Mouse (Mus musculus): ENCODE measurements at regions not wholly inside any gene's neighbourhood (a gene's known extent, or its start where the extent isn't known, plus 50 kb on each side); places are given as distances from the start of the nearest gene placed in this dataset.

DNA sequence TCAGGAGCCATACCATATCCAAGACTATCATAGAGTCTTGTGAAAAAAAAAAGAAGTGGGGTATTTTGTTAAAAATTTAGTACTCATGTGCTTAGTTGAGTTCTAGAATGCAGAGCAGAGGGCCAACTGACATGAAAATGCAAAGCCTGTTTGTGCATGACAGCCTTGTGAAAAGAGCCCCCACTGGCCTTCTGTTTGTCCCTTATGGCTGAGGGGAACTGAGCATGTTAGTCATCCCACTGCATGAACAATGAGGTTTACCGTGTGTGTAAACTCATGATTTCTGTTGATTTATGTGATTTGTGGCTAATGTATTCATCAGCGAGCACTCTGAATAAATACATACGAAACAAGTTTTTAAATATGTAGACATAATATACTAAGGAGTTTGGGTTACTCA lies 266.1 kb upstream of the Nox3 start:
- DNase-seq (ENCODE audit: low spot score in 2 of 2), result no peak

DNA sequence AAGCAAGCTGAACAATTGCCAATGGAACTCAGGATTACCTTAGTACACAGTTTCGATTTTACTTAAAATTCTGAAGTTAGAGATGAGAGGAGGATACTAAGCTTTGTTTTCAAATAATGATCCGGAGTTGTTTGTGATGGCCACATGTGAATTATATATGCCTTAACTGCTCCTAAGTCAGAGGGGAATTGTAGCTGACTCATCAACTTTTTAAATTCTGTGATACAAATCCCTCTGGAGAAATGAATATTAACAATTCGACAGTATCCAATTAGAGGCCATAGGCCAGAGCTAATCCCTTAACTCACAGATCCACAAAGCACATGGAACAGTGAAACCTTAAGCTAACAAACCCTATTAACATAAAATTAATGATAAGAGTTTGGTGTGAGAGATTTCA lies 250.5 kb upstream of the Nox3 start:
- DNase-seq (ENCODE audit: low spot score in 2 of 2), result no peak

DNA sequence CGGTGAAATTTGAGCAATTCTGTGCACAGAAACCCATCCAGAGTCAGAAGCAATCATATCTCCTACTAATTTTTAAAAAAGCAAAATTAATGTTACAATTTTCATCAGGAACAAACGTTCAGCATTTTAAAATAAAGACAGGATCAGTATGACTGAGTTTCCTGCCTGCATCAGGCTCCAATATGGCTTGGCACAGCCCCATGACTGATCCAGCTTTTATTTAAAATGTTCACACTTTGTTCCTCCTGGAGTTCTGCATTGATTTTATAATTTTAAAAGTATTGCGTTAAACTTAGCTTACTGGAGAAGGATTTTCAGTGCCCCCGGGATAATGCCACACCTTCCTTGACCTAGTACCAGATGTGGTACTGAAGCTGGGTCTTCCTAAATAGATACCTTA lies 240.3 kb upstream of the Nox3 start:
- DNase-seq (ENCODE audit: low spot score in 2 of 2), result peak; percentile 32

DNA sequence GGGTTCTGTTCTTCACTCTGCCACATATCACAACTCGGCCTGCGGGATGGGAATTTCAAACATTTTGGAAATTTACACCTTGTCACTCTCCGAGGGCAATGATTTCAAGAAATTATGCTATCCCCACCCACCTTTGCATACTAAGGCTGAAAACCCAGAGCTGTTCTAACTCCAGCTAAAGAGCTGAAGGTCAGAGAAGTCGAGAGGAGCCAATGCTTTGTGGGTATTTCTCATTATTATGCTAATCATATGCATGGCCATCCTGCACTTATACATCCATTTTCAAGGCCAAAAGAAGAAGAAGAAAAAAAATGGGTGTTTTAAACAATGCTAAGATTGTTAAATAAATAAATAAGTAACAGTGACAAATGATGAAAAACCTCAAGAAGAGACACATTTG lies 237.1 kb upstream of the Nox3 start:
- DNase-seq (ENCODE audit: low spot score in 2 of 2), result no peak

DNA sequence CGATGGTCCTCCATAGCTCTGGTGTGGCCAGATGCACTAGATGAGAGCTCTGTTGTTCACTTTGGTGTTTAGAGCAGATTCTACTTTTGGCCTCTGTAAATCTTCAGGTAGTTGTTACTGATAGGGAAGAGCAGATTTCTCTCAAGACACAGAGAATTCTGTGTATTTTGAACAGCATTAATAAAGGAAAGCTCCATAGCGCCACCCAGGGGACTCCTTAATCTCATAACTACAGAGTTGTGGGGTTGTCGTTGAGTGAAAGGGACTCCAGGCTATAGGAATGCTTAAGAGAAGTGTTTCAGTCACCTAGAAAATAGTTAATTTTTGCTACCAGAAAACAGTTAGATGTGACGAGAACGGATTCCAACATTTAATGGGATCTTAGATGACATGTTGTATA lies 236.0 kb upstream of the Nox3 start:
- peak; percentile 29 to 61 for DNase-seq (ENCODE audit: low spot score in 2 of 2)

DNA sequence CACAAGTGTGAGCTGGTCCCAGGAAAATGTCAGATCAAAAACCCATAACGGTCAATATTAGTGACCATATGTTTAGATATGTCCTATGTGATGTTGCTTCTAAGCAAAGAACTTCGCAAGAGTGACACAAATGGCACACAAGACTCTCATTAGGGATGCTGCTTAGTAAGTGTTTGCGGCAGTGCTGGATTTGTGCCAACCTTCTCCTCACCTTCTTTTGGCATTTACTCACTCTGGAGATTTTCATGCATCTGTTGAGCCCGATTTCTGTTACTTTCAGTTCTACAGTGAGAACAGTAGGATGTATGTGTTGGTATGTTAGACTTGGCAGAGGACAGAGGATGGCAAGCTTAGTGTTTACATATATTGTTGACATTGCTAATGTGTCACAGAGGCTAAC lies 231.0 kb upstream of the Nox3 start:
- DNase-seq (ENCODE audit: low spot score in 2 of 2), result no peak

DNA sequence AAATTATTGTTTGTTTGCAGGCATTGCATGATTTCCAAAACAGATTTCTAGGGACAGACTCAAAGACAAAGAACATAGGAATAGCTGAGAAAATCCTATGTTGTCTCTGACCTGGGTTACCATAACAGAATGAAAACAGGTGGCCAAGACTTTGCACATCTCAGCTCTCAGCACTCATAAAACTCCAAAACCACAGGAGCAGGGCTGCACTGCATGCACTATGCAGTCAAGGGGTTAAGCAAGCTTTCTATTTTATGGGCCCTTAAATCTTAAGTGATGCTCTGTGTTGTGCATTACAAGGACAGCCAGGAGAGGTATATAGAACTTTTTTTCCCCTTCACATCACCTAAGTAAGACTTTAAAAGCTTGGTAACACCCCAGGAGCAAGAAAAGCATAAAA lies 224.2 kb upstream of the Nox3 start:
- no peak for DNase-seq (ENCODE audit: low spot score in 2 of 2)

DNA sequence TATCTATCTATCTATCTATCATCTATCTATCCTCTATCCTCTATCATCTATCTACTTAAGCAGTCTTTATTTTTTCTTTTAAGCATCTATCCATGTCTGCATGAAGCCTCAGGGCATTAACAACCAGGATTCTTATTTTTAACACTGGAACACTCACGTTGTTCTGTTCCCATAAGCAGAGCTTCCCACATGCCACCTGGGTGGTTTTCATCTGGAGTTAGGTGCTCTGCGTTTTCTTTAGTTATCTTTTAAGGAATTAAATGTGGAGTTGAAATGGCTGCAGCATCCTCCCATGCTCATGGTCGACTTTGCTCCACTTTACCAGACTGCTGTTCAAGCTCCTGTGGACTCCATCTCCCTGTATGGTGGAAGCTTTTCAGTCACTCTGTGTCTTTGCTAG lies 196.8 kb upstream of the Nox3 start:
- no peak for DNase-seq (ENCODE audit: low spot score in 2 of 2)

DNA sequence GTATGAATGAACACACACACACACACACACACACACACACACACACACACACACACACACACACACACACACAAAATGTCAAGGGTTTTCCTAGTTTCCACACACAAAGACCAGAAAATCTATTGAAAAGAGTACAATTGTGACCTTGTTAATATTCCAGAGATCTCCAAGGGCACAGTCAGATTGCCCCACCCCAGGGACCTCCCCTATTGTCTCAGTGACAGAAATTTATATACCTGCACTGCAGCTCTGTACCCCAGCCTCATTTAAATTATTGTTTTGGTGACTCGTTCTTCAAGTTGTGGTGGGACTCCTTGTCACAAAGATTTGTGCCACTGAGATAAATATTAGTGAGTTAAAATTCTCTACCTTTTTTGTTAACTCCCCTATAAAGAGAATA lies 187.1 kb upstream of the Nox3 start:
- no peak for DNase-seq (ENCODE audit: low spot score in 2 of 2)

DNA sequence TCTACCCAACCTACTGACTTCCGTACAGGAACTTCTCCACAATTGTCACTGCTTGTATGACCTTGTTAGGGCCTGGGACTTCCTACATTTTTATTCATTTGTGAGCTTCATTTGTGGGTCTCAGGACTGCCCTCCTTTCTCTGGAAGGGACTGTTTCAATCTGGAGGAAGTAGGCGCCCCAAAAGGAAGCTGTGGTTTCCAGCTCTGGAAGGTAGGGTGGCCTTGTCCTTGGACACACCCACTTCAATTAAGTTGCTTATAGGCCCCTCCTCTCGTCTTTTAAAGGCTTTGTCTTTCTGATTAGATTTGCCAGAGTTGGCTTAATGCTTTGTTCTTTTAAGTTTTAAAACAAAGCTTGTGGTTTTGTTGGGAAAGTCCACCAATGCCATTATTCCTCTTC lies 183.0 kb upstream of the Nox3 start:
- no peak for DNase-seq (ENCODE audit: low spot score in 2 of 2)

DNA sequence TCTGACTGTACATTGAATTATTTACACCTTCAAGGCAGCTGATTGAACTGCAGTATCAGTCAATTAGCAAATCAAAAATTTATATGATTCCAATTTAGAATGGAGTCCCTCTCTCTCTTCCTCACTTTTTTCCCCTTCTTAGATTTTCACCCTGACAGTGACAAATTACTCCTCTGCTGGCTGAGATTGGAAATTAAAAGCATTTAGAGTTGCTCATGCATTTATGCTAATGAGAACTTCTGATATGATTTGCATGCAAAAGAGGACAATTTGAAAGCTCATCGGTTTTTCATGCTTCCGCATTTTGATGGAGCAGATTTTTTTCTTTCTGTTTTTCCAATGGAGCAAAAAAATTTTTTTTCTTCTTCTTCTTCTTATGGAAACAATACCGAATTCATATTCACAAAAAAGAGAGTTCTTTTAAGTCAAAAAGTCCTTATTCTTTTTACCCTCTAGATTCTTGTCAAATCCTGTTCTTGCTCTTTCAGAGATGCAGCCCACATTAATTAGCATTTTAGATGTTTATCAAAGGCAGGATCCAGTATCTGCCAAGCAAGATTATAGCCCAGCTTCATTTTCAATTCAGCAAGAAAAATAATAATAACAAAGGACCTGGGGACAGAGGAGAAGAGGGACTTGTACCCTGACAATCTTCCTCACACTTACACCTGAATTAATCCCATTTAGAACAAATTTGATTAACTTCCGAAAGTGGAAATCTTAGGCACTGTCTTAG lies 173.6 kb upstream of the Nox3 start:
- no peak for DNase-seq (ENCODE audit: low spot score in 2 of 2)

DNA sequence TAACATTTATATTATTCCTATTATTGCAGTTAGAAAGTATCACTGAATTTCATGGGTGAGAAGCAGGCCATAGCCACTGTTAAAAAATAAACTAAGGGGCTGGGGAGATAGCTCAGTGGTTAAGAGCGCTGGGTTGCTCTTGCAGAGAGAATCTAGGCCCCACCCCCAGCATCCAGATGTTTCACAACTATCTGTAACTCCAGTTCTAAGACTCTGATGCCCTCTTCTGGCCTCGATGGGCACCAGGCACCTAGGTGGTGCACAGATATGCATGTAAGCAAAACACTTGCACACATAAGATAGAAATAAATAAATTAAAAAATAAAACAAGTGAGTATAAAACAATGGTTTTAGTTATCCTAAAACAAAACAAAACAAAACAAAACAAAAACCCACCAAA lies 166.3 kb upstream of the Nox3 start:
- DNase-seq (ENCODE audit: low spot score in 2 of 2), result no peak

DNA sequence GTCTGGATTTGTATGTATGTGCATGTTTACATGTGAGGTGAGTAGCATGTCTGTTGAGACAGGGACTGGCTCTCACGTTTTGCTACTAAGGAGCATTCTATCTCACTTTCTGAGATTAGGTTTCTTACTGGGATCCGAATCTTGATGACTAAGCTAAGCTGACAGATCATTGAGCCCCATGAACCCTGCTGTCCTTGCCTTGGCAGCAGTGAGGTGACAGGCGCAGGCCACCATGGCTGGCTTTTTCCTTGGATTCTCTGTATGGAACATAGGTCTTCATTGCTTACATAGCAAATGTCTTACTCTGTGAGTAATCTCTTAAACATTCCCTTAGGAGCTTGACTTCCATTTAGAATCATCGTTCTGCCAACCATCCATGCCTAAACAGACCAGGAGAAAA lies 140.3 kb upstream of the Nox3 start:
- DNase-seq (ENCODE audit: low spot score in 2 of 2), result no peak

DNA sequence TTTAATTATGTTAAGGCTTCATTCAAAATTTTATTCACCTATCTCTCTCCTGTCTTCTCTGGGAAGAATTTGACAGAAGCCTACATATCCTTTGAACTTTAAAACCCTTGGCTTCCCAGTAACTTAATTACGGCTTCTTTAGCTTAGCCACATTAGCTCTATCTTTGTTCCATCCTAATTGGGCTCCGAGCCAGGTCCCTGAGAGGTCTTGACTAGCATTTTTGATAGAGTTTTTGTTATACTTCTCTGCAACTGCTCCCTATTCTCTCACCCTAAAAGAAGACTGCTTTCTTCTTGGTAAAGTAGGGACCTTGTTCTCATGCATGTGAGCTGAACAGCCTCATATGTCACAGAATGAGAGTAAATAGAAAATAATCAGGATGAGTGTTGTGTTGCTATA lies 115.1 kb upstream of the Nox3 start:
- DNase-seq (ENCODE audit: low spot score in 2 of 2), result no peak

DNA sequence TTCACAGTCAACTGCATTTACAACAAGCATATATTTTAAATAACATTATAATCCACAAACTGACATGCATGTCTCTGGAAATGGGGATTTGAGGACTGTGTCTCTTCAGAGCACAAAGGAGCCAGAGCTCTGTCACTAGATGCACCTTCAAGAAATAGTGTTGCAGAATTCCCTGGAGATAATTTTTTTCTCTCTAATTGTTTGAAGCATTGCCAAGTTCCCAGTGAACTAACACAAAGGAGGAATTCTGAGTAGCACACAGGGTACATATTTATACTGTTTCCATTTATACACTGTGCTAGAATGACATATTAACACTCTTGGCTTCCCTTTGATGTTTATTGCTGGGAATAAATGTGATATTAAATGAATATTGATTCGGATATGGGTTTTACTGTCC lies 107.4 kb upstream of the Nox3 start:
- DNase-seq (ENCODE audit: low spot score in 2 of 2), result no peak

DNA sequence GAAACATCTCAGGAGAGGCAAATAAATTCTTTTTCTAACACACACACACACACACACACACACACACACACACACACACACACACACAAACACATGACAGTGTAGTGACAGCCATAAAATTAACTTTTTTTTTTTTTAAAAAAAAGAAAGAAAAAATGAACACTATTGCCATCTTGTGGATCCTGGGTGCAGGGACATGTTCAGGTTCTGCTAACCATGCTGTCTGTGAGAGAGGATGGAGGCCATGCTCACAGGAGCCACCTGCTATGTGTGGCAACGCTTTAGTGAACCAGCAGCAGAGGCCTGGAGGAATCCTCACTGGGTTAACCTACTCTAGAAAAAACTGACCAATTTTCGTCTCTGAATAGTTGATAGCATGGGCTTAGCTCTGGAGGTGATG lies 96.5 kb upstream of the Nox3 start:
- DNase-seq (ENCODE audit: low spot score in 2 of 2), result peak; percentile 40 to 66

DNA sequence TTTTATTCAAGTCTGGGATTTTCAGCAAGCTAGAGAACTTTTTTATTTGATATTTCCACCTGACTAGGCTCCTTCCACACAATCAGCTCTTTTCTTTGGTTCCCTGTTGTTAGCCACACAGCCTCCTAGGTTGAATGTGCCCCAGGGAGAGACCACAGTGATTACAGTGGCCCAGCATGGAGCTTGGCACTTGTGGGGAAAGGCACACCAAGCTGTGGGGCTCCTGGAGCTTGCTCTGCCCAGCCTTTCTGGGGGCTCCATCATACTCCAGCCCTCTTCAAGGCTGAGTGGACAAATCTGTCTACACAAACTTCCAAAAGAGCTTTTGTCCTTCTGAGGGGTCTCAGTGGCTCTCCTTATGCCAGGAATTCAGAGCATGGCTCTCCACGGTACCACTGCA lies 86.1 kb upstream of the Nox3 start:
- no peak for DNase-seq (ENCODE audit: low spot score in 2 of 2)

DNA sequence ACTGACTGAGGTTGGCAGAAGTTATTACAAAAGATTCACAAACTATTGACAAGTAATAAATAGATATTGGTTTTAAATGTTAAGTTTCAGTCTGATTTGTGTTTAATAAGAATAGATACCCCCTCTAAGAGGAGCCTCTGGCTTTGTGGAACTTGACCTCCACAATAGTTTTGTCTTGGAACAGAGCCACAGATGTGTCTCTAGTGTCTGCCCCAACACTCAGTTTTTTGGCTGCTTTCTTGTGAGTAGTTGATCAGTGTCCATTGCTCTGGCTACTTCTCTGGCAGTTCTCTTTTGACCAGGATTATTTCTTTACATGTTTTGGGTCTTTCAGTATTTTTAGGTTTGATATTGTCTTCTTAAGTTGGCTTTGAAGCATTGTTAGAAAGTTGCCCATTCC lies 81.6 kb upstream of the Nox3 start:
- no peak for DNase-seq (ENCODE audit: low spot score in 2 of 2)

DNA sequence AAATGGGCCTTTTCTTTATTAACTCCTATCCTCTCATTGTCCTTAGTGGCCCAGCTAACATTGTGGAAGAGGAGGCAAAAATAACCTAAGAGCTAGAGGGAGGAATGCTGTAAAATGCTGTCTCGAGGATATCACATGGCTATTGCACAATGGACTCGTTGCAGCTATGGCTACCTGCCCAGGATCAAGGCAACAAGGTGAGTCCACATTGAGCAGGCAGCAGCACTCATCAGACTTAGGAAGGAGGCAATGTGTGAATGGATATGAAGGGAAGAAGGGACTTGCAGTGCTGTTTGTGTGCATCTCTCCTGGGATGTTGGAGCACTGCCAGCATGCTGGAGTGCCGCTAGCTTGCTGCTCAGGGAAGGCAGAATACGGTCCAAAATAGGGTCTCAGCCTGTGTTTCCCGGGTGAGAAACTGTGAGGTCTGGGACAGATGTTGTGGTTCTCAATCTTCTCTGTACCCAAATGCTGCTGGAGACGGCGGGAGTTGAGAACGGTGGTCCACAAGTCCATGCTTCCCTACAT lies 51.8 kb upstream of the Nox3 start:
- DNase-seq (ENCODE audit: low spot score in 2 of 2), result peak; percentile 28 to 31

Measured in right cerebral cortex, postnatal 10 days (tissue).